Mouse (Mus musculus) lung, embryonic 14.5 days (tissue): Measurements from ENCODE around the gene Plpp3. TPM values are rescaled to one million over a fixed set of nuclear protein-coding genes. Genes with fewer than 3 reads are reported as not detected.

Experiments
- ATAC-seq: fragments of 200-750 bp; cut with Nextera tagmentation; 2 replicates; pipeline ENCODE4 v1.8.0; 2017; ENCODE audit warnings: mild to moderate bottlenecking, moderate TSS enrichment, moderate library complexity; ENCODE audit not compliant: insufficient read depth
- DNase-seq: peaks from one replicate; pipeline ENCODE4 v3.0.0-alpha.2; 2015
- H3K27ac ChIP-seq: fragments of 300-500 bp; sonication (generic); 2 replicates; pipeline ENCODE4 v1.5.1; 2014; ENCODE audit warnings: low read depth, mild to moderate bottlenecking, moderate library complexity
- H3K27me3 ChIP-seq: fragments of 300-500 bp; sonication (generic); 2 replicates; pipeline ENCODE4 v1.6.1; 2014; ENCODE audit warnings: low read length, control low read depth; ENCODE audit not compliant: insufficient read depth
- H3K36me3 ChIP-seq: fragments of 300-500 bp; sonication (generic); 2 replicates; pipeline ENCODE4 v1.6.1; 2014; ENCODE audit warnings: control low read depth; ENCODE audit not compliant: insufficient read depth
- H3K4me1 ChIP-seq: fragments of 300-500 bp; sonication (generic); 2 replicates; pipeline ENCODE4 v1.6.1; 2014; ENCODE audit warnings: antibody characterized with exemption, control low read depth; ENCODE audit not compliant: insufficient read depth
- H3K4me2 ChIP-seq: fragments of 300-500 bp; sonication (generic); 2 replicates; pipeline ENCODE4 v1.6.1; 2014; ENCODE audit warnings: mild to moderate bottlenecking
- H3K4me3 ChIP-seq: fragments of 300-500 bp; sonication (generic); 2 replicates; pipeline ENCODE4 v1.5.1; 2014; ENCODE audit warnings: low read depth, low read length
- H3K9ac ChIP-seq: fragments of 300-500 bp; sonication (generic); 2 replicates; pipeline ENCODE4 v1.6.1; 2014
- H3K9me3 ChIP-seq: fragments of 300-500 bp; sonication (generic); 2 replicates; pipeline ENCODE4 v1.6.1; 2016; ENCODE audit warnings: low read depth, low read length, control low read depth
- CTCF ChIP-seq: IDR thresholded peaks from 2 replicates; pipeline ENCODE4 v1.5.1; 2016; ENCODE audit warnings: antibody characterized with exemption, low read depth
- WGBS: fragments of 180-500 bp; shearing (Covaris S2); extraction: QIAGEN DNeasy Blood & Tissue Kit; methylation state at CpG from one replicate; pipeline ENCODE4 v1.1.7; 2014; 5-methylcytosine and 5-hydroxymethylcytosine counted together
- polyA plus RNA-seq: library from polyadenylated mRNA; unstranded; fragments of >200 nt; fragmentation: Nextera tagmentation; extraction: Ambion mirVana; gene quantifications from 2 replicates; pipeline ENCODE4 v1.2.1, GENCODE M21; 2014

The Plpp3 gene
- polyA plus RNA-seq, 1 experiment from 2014 or later, result 64.8 TPM

- no peak overlapping the region for H3K9ac ChIP-seq
- H3K27me3 ChIP-seq, result no peaks in the 10 kb centered on the region; the same call in 1 of the 2 replicates
- no peaks in the 10 kb centered on the region for H3K9me3 ChIP-seq
- no peak overlapping the region for H3K4me2 ChIP-seq
- DNase-seq (no peak), ATAC-seq (no peak)
- no peak overlapping the region for H3K4me3 ChIP-seq
- H3K27ac ChIP-seq, result no peak overlapping the region
- H3K4me1 ChIP-seq, result peaks cover 1% of the 10 kb centered on the region; the same call in 1 of the 2 replicates
- no peak for TF ChIP-seq CTCF
- H3K36me3 ChIP-seq, result no peaks in the 10 kb centered on the region
- WGBS, result 73% methylated on average over 3 of the region's 3 CpGs
Measured at GRCm38 (mm10) chr4:105250946-105251345, 93.8 kb downstream of the Plpp3 start.

- no peak overlapping the region for H3K4me3 ChIP-seq
- ATAC-seq, result no peak
- no peaks in the 10 kb centered on the region for H3K36me3 ChIP-seq
- H3K4me1 ChIP-seq, result no peaks in the 10 kb centered on the region
- H3K9me3 ChIP-seq, result no peaks in the 10 kb centered on the region
- no peak for TF ChIP-seq CTCF
- no peak for DNase-seq
- H3K27me3 ChIP-seq, result no peaks in the 10 kb centered on the region; the same call in 1 of the 2 replicates
- H3K27ac ChIP-seq, result no peak overlapping the region
- H3K4me2 ChIP-seq, result no peak overlapping the region
- no peak overlapping the region for H3K9ac ChIP-seq
- whole genome bisulfite sequencing, result 48% methylated on average over 3 of the region's 3 CpGs
Measured at GRCm38 (mm10) chr4:105252044-105252443, 94.9 kb downstream of the Plpp3 start.

GRCm38 (mm10) chr4:105252571-105253200 is 95.5 kb downstream of the Plpp3 start:
- DNase-seq (no peak), ATAC-seq (no peak)
- Histone ChIP-seq H3K4me3 (no peak overlapping the region), H3K27ac (no peak overlapping the region), H3K9me3 (no peaks in the 10 kb centered on the region), H3K4me1 (no peaks in the 10 kb centered on the region), H3K4me2 (no peak overlapping the region), H3K27me3 (no peaks in the 10 kb centered on the region; the same call in 1 of the 2 replicates), H3K36me3 (no peaks in the 10 kb centered on the region), H3K9ac (no peak overlapping the region)
- no peak for TF ChIP-seq CTCF
- WGBS, result 28% methylated on average over 5 of the region's 5 CpGs

GRCm38 (mm10) chr4:105253453-105254341 is 96.5 kb downstream of the Plpp3 start:
- Histone ChIP-seq H3K36me3 (no peaks in the 10 kb centered on the region), H3K4me1 (no peaks in the 10 kb centered on the region), H3K4me3 (no peak overlapping the region), H3K27ac (no peak overlapping the region), H3K9me3 (no peaks in the 10 kb centered on the region), H3K27me3 (no peaks in the 10 kb centered on the region; the same call in 1 of the 2 replicates), H3K9ac (no peak overlapping the region), H3K4me2 (no peak overlapping the region)
- TF ChIP-seq CTCF, result no peak
- ATAC-seq, result no peak
- 61% methylated on average over 6 of the region's 6 CpGs for WGBS
- DNase-seq, result no peak

- 82% methylated on average over 4 of the region's 4 CpGs for WGBS
- H3K27me3 ChIP-seq, result no peaks in the 10 kb centered on the region; the same call in 1 of the 2 replicates
- no peaks in the 10 kb centered on the region for H3K36me3 ChIP-seq
- H3K9me3 ChIP-seq, result no peaks in the 10 kb centered on the region
- no peaks in the 10 kb centered on the region for H3K4me1 ChIP-seq
- TF ChIP-seq CTCF, result no peak
- H3K27ac ChIP-seq, result no peak overlapping the region
- no peak overlapping the region for H3K9ac ChIP-seq
- DNase-seq, result no peak
- no peak overlapping the region for H3K4me3 ChIP-seq
- no peak overlapping the region for H3K4me2 ChIP-seq
- ATAC-seq, result no peak
Measured at GRCm38 (mm10) chr4:105254365-105254764, 97.2 kb downstream of the Plpp3 start.

GRCm38 (mm10) chr4:105255185-105255584 is 98.0 kb downstream of the Plpp3 start:
- Histone ChIP-seq H3K4me3 (no peak overlapping the region), H3K36me3 (no peaks in the 10 kb centered on the region), H3K27me3 (no peaks in the 10 kb centered on the region; the same call in 1 of the 2 replicates), H3K27ac (no peak overlapping the region), H3K4me2 (no peak overlapping the region), H3K4me1 (no peaks in the 10 kb centered on the region), H3K9ac (no peak overlapping the region), H3K9me3 (no peaks in the 10 kb centered on the region)
- no peak for TF ChIP-seq CTCF
- no peak for ATAC-seq
- no peak for DNase-seq
- WGBS, result 61% methylated on average over 3 of the region's 3 CpGs
